Mouse (Mus musculus): ENCODE measurements at regions not wholly inside any gene's neighbourhood (a gene's known extent, or its start where the extent isn't known, plus 50 kb on each side); places are given as distances from the start of the nearest gene placed in this dataset.

DNA sequence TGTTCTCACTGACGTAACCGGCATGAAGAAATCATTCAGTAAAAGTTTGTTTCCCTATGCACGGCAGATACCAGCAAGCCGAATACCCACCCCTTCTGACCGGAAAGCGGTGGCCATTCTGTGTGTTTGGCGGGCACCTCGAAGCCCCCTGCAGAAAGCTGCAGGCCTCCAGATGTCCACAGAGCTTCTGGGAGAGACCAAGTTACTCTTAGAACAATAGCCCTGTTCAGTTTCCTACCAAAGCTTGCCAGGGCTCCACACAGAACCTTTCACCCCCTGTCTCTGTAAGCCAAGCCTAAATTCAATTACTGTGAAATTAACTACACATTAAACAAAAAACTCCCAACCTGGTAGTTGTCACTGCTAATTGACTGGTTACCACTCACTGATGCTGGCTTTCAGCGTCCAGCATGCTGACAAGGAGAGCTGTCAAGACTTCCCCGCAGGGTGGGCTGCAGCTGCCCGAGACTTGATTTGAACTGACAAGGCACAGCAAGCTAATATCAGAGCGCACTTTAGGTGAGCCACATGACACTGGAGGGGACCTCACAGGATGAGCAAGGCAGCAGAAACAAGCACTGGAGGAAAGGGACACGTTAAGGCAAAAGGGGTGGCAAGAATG lies 220.2 kb downstream of the Psat1 start:
- H3ac ChIP-seq (ENCODE audit: control insufficient read depth, insufficient read length): no peak overlapping the region
- TF ChIP-seq POLR2AphosphoS2 (IDR thresholded peaks at IDR 0.05; ENCODE audit: insufficient read length, low read depth) (no peak), CEBPB (IDR thresholded peaks at IDR 0.05; ENCODE audit: insufficient read depth, poor library complexity, severe bottlenecking) (no peak), MYOG (IDR thresholded peaks at IDR 0.05; ENCODE audit: control insufficient read depth in 1 of 3, insufficient read depth in 1 of 3, insufficient read length in 2 of 3, low read depth in 2 of 3) (no peak)
- H3K36me3 ChIP-seq (ENCODE audit: control insufficient read depth, insufficient read depth): no peaks in the 10 kb centered on the region
- H3K4me3 ChIP-seq: no peak overlapping the region
- H3K27me3 ChIP-seq (ENCODE audit: control insufficient read depth, insufficient read depth, insufficient read length): no peaks in the 10 kb centered on the region
- no peaks in the 10 kb centered on the region for H3K79me2 ChIP-seq (ENCODE audit: control insufficient read depth, insufficient read depth)
- H3K4me2 ChIP-seq (ENCODE audit: low read depth): no peak overlapping the region

DNA sequence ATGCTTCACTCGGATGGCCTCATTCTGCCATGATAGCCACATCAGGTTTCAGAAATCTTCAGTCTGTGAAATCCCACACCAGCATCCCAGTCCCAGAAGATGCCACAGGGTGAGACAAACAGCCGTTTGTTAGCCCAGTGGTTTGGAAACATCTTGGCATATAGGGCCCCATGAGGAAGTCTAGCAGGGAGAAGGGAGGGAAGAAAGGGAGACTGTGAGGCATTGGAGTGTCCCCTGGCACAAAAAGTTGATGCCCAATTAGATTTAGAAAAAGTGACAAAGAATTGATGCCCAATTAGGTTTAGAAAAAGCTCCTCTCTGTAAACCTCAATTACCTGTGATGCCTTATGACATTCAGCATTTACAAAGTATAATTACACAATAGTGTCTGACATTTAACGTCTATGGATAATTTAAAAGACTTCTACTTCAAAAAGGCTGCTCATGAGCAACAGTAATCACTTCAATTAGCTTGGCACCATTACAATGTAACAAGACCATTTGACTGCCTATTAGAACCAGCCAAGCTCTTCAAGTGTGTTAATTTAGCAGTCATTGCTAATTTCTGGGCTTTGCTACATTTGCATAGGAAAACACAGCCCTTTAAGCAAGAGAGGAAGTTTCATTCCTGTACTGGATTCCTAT lies 254.6 kb downstream of the Psat1 start:
- no peak for TF ChIP-seq USF1 (IDR thresholded peaks at IDR 0.05; ENCODE audit: low read depth)
- no peak for TF ChIP-seq REST (IDR thresholded peaks at IDR 0.05; ENCODE audit: insufficient read depth, insufficient read length)
- TF ChIP-seq TCF3 (IDR thresholded peaks at IDR 0.05; ENCODE audit: insufficient read length, low read depth): no peak
- TF ChIP-seq MYOD1 (IDR thresholded peaks at IDR 0.05; ENCODE audit: control insufficient read depth in 1 of 3, insufficient read length in 2 of 3, low read depth in 2 of 3): no peak
- no peak for TF ChIP-seq MAX (IDR thresholded peaks at IDR 0.05; ENCODE audit: low read depth)
- no peak for TF ChIP-seq CEBPB (IDR thresholded peaks at IDR 0.05; ENCODE audit: insufficient read depth, poor library complexity, severe bottlenecking)
- TF ChIP-seq POLR2A (IDR thresholded peaks at IDR 0.05; ENCODE audit: insufficient read length, low read depth): no peak
- no peak for TF ChIP-seq E2F4 (IDR thresholded peaks at IDR 0.05; ENCODE audit: insufficient read depth)
- no peak for TF ChIP-seq POLR2AphosphoS2 (IDR thresholded peaks at IDR 0.05; ENCODE audit: insufficient read length, low read depth)
- no peak for TF ChIP-seq TCF12 (IDR thresholded peaks at IDR 0.05; ENCODE audit: insufficient read depth, poor library complexity, severe bottlenecking)
- no peak for TF ChIP-seq SRF (IDR thresholded peaks at IDR 0.05; ENCODE audit: control insufficient read depth, insufficient read length, low read depth)
- no peak for TF ChIP-seq MYOG (IDR thresholded peaks at IDR 0.05; ENCODE audit: control insufficient read depth in 1 of 3, insufficient read depth in 1 of 3, insufficient read length in 2 of 3, low read depth in 2 of 3)

DNA sequence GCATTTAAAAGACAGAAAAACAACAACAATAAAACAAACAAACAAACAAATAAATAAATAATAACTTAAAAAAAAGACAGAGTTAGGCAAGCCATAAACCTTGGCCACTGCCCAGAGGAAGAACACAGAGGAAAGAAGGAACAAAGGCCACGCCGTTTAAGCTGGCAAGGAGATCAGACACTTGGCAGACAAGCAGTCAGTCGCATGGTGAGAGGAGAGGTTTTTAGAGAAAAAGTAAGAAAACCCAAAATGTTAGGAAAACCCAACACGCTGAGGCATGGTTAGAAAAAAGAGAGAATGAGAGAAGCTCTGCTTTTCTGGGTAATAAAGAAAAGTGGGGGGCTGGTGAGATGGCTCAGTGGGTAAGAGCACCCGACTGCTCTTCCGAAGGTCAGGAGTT lies 277.1 kb downstream of the Psat1 start:
- Histone ChIP-seq H3K79me2 (ENCODE audit: control insufficient read depth, insufficient read depth) (no peaks in the 10 kb centered on the region), H3K4me3 (no peak overlapping the region), H3K36me3 (ENCODE audit: control insufficient read depth, insufficient read depth) (no peaks in the 10 kb centered on the region), H3ac (ENCODE audit: control insufficient read depth, insufficient read length) (no peak overlapping the region), H3K4me2 (ENCODE audit: low read depth) (no peak overlapping the region), H3K27me3 (ENCODE audit: control insufficient read depth, insufficient read depth, insufficient read length) (no peaks in the 10 kb centered on the region)
- no peak for TF ChIP-seq MYOG (IDR thresholded peaks at IDR 0.05; ENCODE audit: control insufficient read depth in 1 of 3, insufficient read depth in 1 of 3, insufficient read length in 2 of 3, low read depth in 2 of 3)

More for the DNA sequence above, 254.6 kb downstream of the Psat1 start:
- no peak overlapping the region for H3ac ChIP-seq (ENCODE audit: control insufficient read depth, insufficient read length)
- no peak overlapping the region for H3K4me3 ChIP-seq
- H3K4me2 ChIP-seq (ENCODE audit: low read depth): no peak overlapping the region
- H3K27me3 ChIP-seq (ENCODE audit: control insufficient read depth, insufficient read depth, insufficient read length): no peaks in the 10 kb centered on the region
- H3K79me2 ChIP-seq (ENCODE audit: control insufficient read depth, insufficient read depth): no peaks in the 10 kb centered on the region
- H3K36me3 ChIP-seq (ENCODE audit: control insufficient read depth, insufficient read depth): no peaks in the 10 kb centered on the region

DNA sequence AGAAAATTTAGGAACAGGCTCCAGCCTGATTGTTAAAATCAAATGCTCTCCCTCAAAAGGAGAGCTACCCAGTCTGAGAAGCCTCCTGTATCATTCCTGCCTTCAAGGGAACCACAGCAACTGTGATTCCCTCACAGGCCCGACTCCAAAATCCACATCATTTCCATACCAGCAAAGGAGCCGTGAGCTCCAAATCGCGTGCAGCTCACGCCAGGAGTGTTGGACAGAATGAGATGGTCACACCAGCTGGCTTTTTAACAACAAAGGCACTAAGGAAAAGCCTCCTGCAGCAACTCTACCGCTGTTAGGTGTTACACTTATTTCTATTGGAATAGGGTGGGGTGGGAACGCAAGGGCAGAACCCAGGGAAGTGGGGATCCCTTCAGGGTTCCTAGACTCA lies 277.6 kb downstream of the Psat1 start:
- H3K79me2 ChIP-seq (ENCODE audit: control insufficient read depth, insufficient read depth): no peaks in the 10 kb centered on the region
- TF ChIP-seq TCF3 (IDR thresholded peaks at IDR 0.05; ENCODE audit: insufficient read length, low read depth): no peak
- no peak for TF ChIP-seq MAX (IDR thresholded peaks at IDR 0.05; ENCODE audit: low read depth)
- TF ChIP-seq REST (IDR thresholded peaks at IDR 0.05; ENCODE audit: insufficient read depth, insufficient read length): no peak
- TF ChIP-seq CEBPB (IDR thresholded peaks at IDR 0.05; ENCODE audit: insufficient read depth, poor library complexity, severe bottlenecking): no peak
- TF ChIP-seq POLR2A (IDR thresholded peaks at IDR 0.05; ENCODE audit: insufficient read length, low read depth): no peak
- no peak for TF ChIP-seq E2F4 (IDR thresholded peaks at IDR 0.05; ENCODE audit: insufficient read depth)
- no peak for TF ChIP-seq TCF12 (IDR thresholded peaks at IDR 0.05; ENCODE audit: insufficient read depth, poor library complexity, severe bottlenecking)
- TF ChIP-seq SRF (IDR thresholded peaks at IDR 0.05; ENCODE audit: control insufficient read depth, insufficient read length, low read depth): no peak
- no peak for TF ChIP-seq MYOG (IDR thresholded peaks at IDR 0.05; ENCODE audit: control insufficient read depth in 1 of 3, insufficient read depth in 1 of 3, insufficient read length in 2 of 3, low read depth in 2 of 3)
- no peak for TF ChIP-seq MYOD1 (IDR thresholded peaks at IDR 0.05; ENCODE audit: control insufficient read depth in 1 of 3, insufficient read length in 2 of 3, low read depth in 2 of 3)
- no peak for TF ChIP-seq POLR2AphosphoS2 (IDR thresholded peaks at IDR 0.05; ENCODE audit: insufficient read length, low read depth)
- no peak for TF ChIP-seq USF1 (IDR thresholded peaks at IDR 0.05; ENCODE audit: low read depth)
- no peaks in the 10 kb centered on the region for H3K27me3 ChIP-seq (ENCODE audit: control insufficient read depth, insufficient read depth, insufficient read length)
- H3ac ChIP-seq (ENCODE audit: control insufficient read depth, insufficient read length): no peak overlapping the region
- no peaks in the 10 kb centered on the region for H3K36me3 ChIP-seq (ENCODE audit: control insufficient read depth, insufficient read depth)
- no peak overlapping the region for H3K4me2 ChIP-seq (ENCODE audit: low read depth)
- H3K4me3 ChIP-seq: no peak overlapping the region

DNA sequence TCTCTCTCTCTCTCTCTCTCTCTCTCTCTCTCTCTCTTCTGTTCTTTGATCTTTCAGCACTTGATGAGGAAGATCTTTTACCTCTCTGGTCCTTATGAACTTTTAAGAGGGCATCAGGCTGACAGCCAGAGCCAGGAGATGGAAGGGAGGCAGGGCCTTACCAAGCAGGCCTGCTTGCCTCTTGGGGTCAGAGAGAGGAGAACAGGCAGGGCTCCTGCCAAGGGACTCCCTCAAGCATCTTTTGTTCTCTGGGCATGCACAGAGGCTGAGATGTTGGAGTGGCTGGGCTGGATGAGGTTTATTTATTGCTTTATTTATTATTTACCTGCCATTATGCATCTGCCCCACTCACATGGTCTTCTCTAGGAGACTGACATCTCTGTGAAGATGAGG lies 278.5 kb downstream of the Psat1 start:
- Histone ChIP-seq H3ac (ENCODE audit: control insufficient read depth, insufficient read length) (no peak overlapping the region), H3K4me3 (no peak overlapping the region), H3K79me2 (ENCODE audit: control insufficient read depth, insufficient read depth) (no peaks in the 10 kb centered on the region), H3K27me3 (ENCODE audit: control insufficient read depth, insufficient read depth, insufficient read length) (no peaks in the 10 kb centered on the region), H3K36me3 (ENCODE audit: control insufficient read depth, insufficient read depth) (no peaks in the 10 kb centered on the region), H3K4me2 (ENCODE audit: low read depth) (no peak overlapping the region)
- TF ChIP-seq POLR2A (IDR thresholded peaks at IDR 0.05; ENCODE audit: insufficient read length, low read depth): no peak
- TF ChIP-seq MYOD1 (IDR thresholded peaks at IDR 0.05; ENCODE audit: control insufficient read depth in 1 of 3, insufficient read length in 2 of 3, low read depth in 2 of 3): no peak
- TF ChIP-seq MYOG (IDR thresholded peaks at IDR 0.05; ENCODE audit: control insufficient read depth in 1 of 3, insufficient read depth in 1 of 3, insufficient read length in 2 of 3, low read depth in 2 of 3): no peak
- TF ChIP-seq CEBPB (IDR thresholded peaks at IDR 0.05; ENCODE audit: insufficient read depth, poor library complexity, severe bottlenecking): no peak
- no peak for TF ChIP-seq MAX (IDR thresholded peaks at IDR 0.05; ENCODE audit: low read depth)
- TF ChIP-seq USF1 (IDR thresholded peaks at IDR 0.05; ENCODE audit: low read depth): no peak
- TF ChIP-seq TCF12 (IDR thresholded peaks at IDR 0.05; ENCODE audit: insufficient read depth, poor library complexity, severe bottlenecking): no peak
- TF ChIP-seq TCF3 (IDR thresholded peaks at IDR 0.05; ENCODE audit: insufficient read length, low read depth): no peak
- no peak for TF ChIP-seq POLR2AphosphoS2 (IDR thresholded peaks at IDR 0.05; ENCODE audit: insufficient read length, low read depth)
- TF ChIP-seq REST (IDR thresholded peaks at IDR 0.05; ENCODE audit: insufficient read depth, insufficient read length): no peak
- TF ChIP-seq SRF (IDR thresholded peaks at IDR 0.05; ENCODE audit: control insufficient read depth, insufficient read length, low read depth): no peak
- no peak for TF ChIP-seq E2F4 (IDR thresholded peaks at IDR 0.05; ENCODE audit: insufficient read depth)
